Mouse (Mus musculus): ENCODE data around the gene Tmem179b.
A peak's percentile ranks its signal among the peaks of the same experiment; 100 is the strongest.

DNA sequence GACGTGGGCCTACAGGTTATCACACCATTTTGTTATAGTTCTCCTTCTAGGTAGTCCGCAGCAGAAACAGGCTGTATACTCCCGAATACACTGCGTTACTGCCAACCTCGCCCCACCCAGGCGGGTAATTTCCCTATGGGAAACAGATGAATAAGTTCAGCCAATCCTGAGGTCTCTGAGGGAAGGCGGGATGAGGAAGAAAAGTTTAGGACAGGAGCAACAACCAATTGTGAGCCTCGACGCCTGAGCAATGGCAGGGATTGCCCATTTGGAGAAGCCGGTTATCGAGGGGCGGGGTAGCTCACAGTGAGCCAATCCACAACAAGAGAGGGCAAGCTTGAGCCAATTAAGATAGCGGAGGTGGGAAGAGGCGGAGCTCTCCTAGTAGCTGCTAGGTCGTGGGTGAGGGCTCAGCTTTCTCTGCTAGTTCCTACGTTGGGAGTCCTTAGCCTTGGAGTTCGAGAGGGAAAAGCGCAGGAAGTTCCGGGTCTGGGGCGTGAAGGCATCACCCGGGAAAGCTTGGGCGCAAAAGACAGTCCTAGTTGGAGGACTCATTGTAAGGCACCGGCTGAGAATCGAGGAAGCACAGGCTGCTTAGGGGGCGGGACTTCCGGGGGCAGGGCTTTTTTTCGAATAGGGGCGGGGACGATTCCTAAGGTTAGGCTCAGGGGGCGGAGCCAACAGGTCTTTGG is 28.0 kb upstream of the Tmem179b start, which contains the start of gene Zbtb3:
- TF ChIP-seq CTCF (IDR thresholded peaks at IDR 0.05; ENCODE audit: borderline replicate concordance, control insufficient read depth, extremely low read depth, insufficient read depth, low read length, poor library complexity): no peak
- TF ChIP-seq POLR2A (IDR thresholded peaks at IDR 0.05; ENCODE audit: control insufficient read depth, extremely low read depth, insufficient read depth, low read length, poor library complexity): peak; percentile 59; the same call in 1 of the 2 replicates

All from thymus, adult 2 months (tissue).